Mouse (Mus musculus): Measurements from ENCODE around the gene Polr3e. TPM values are rescaled to one million over a fixed set of nuclear protein-coding genes. Genes with fewer than 3 reads are reported as not detected.

The Polr3e gene
- polyA plus RNA-seq (2012; rRNA removed; ENCODE audit: low replicate concordance): 14.1 and 26.2 TPM in 2 replicates

GRCm38 (mm10) chr7:120917592-120918461, at the start of gene Polr3e:
Gene Polr3e (plus strand): TSS chr7:120917744.

GRCm38 (mm10) chr7:120982200-120982841, 64.8 kb downstream of the Polr3e start, which contains the start of the genes Cdr2 and Mfsd13b:
Gene Cdr2 (minus strand): TSS chr7:120982312.
Gene Mfsd13b (plus strand): TSS chr7:120982509.

Other genes starting within 250 kb of the Polr3e start
- gene Pdzd9, start 247.4 kb upstream of the Polr3e start, polyA plus RNA-seq (2012; rRNA removed; ENCODE audit: low replicate concordance): not detected in 2 replicates
- gene Mosmo, start 240.1 kb upstream of the Polr3e start, polyA plus RNA-seq (2012; rRNA removed; ENCODE audit: low replicate concordance): 20.1 and 20.7 TPM in 2 replicates
- 2.4 and 9.3 TPM in 2 replicates for gene Vwa3a, start 178.4 kb upstream of the Polr3e start, polyA plus RNA-seq (2012; rRNA removed; ENCODE audit: low replicate concordance)
- 0.39 TPM in 1 of 2 replicates, not detected in the other for gene Gm5737, start 105.4 kb upstream of the Polr3e start, polyA plus RNA-seq (2012; rRNA removed; ENCODE audit: low replicate concordance)
- 27.3 and 36.5 TPM in 2 replicates for gene Eef2k, start 74.9 kb upstream of the Polr3e start, polyA plus RNA-seq (2012; rRNA removed; ENCODE audit: low replicate concordance)
- 29.7 and 48.8 TPM in 2 replicates for gene Cdr2, start 64.6 kb downstream of the Polr3e start, polyA plus RNA-seq (2012; rRNA removed; ENCODE audit: low replicate concordance)
- 0.87 and 1.9 TPM in 2 replicates for gene Mfsd13b, start 64.8 kb downstream of the Polr3e start, polyA plus RNA-seq (2012; rRNA removed; ENCODE audit: low replicate concordance)
- 23.7 and 35.2 TPM in 2 replicates for gene Mettl9, start 116.7 kb downstream of the Polr3e start, polyA plus RNA-seq (2012; rRNA removed; ENCODE audit: low replicate concordance)
- 2.7 and 2.8 TPM in 2 replicates for gene Igsf6, start 156.8 kb downstream of the Polr3e start, polyA plus RNA-seq (2012; rRNA removed; ENCODE audit: low replicate concordance)
- gene Otoa, start 163.9 kb downstream of the Polr3e start, polyA plus RNA-seq (2012; rRNA removed; ENCODE audit: low replicate concordance): 0.04 and 0.23 TPM in 2 replicates

All from subcutaneous adipose tissue, adult 2 months (tissue).